Mouse (Mus musculus): ENCODE results near the gene Fam129b. TPM values are rescaled to one million over a fixed set of nuclear protein-coding genes. Genes with fewer than 3 reads are reported as not detected.

The Fam129b gene
- polyA plus RNA-seq, 2 experiments, result 2.7 to 5.9 TPM

DNA sequence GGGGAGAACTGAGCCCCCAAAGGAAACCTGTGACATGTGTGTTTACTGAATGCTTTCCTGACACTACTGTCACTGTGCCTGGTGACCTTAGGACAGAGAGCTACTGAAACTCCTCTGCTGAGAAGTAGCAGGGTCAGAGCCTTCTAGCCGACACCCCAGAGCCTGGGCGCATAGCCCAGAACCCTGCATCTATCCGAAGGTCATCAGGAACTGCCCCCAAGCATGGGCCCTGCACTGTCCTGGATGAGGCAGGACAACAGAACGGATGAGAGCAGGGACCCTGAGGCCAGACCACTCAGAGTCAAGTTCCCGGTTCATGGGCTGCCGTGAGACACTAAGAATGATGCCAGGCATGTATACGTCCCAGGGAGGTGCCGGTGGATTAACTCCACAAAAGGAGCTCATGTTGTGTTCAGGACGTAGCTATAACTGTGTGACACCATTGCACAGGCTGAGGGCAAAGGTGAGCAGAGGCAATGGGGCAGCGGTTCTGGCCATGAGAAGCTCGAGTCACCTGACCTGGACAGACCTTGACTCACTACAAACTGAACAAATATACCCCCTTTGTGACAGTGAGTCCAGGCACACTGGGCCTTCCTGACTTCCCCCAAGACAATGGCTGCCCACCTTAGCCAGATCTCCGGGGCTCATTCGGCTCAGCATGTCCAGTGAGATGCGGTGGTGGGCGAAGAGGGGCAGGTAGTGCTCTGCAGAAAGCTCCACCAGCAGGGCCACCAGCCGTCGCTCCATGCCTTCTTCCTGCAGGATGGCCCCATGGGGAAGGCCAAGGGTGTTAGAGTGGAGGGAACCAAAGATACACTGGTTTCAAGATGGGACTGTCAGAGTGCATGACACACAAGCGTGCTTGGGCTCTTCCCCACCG lies 53.3 kb downstream of the Fam129b start:
- H3K27me3 ChIP-seq (ENCODE audit: control insufficient read depth, insufficient read depth, low read length), result no peaks in the 10 kb centered on the region
- DNase-seq (ENCODE audit: low read depth in 3 of 3, low spot score in 3 of 3) (no peak), ATAC-seq (ENCODE audit: insufficient read depth) (peak; percentile 48; the same call in 1 of the 2 replicates)
- H3K4me1 ChIP-seq (replicated peaks; ENCODE audit: control insufficient read depth in 2 of 2, insufficient read depth in 2 of 2, low read length in 1 of 2), result no peaks in the 10 kb centered on the region
- H3K4me2 ChIP-seq (ENCODE audit: low read depth), result no peak overlapping the region
- no peaks in the 10 kb centered on the region for H3K9me3 ChIP-seq (ENCODE audit: control insufficient read depth, low read length)
- H3K4me3 ChIP-seq (ENCODE audit: insufficient read depth in 1 of 2, low read depth in 2 of 2, low read length in 2 of 2), result no peak overlapping the region
- H3K9ac ChIP-seq (replicated peaks), result no peak overlapping the region
- no peaks in the 10 kb centered on the region for H3K36me3 ChIP-seq (replicated peaks; ENCODE audit: control insufficient read depth, insufficient read depth, low read depth)
- TF ChIP-seq CTCF (IDR thresholded peaks at IDR 0.05; ENCODE audit: low read depth) (no peak), EP300 (IDR thresholded peaks at IDR 0.05; ENCODE audit: low read depth) (no peak)
- H3K27ac ChIP-seq, result no peak overlapping the region
- 74% methylated on average over 19 of the region's 19 CpGs for WGBS (ENCODE audit: insufficient replicate concordance)

DNA sequence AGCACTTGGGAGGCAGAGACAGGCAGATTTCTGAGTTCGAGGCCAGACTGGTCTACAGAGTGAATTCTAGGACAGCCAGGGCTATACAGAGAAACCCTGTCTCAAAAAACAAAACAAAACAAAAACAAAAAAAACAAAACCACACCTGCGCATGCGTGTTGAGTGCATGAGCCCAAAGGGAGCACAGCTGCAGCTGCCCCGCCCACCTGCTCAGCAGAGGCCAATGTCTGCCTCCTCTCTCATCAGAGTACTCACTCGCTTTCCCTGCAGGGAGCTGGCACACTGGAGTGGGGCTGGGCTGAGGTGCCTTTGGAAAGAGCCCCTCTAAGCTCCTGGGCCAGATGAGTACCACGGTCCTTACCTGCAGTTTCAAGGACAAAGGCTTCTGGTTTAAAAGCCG lies 55.8 kb downstream of the Fam129b start:
- DNase-seq (ENCODE audit: low read depth in 3 of 3, low spot score in 3 of 3), result no peak
- Histone ChIP-seq H3K4me3 (ENCODE audit: insufficient read depth in 1 of 2, low read depth in 2 of 2, low read length in 2 of 2) (no peak overlapping the region), H3K27me3 (ENCODE audit: control insufficient read depth, insufficient read depth, low read length) (no peaks in the 10 kb centered on the region), H3K4me2 (ENCODE audit: low read depth) (no peak overlapping the region), H3K27ac (no peak overlapping the region), H3K36me3 (replicated peaks; ENCODE audit: control insufficient read depth, insufficient read depth, low read depth) (no peaks in the 10 kb centered on the region), H3K9ac (replicated peaks) (no peak overlapping the region), H3K9me3 (ENCODE audit: control insufficient read depth, low read length) (no peaks in the 10 kb centered on the region), H3K4me1 (replicated peaks; ENCODE audit: control insufficient read depth in 2 of 2, insufficient read depth in 2 of 2, low read length in 1 of 2) (no peaks in the 10 kb centered on the region)
- TF ChIP-seq CTCF (IDR thresholded peaks at IDR 0.05; ENCODE audit: low read depth) (no peak), EP300 (IDR thresholded peaks at IDR 0.05; ENCODE audit: low read depth) (no peak)
- ATAC-seq (ENCODE audit: insufficient read depth), result no peak
- 68% methylated on average over 7 of the region's 7 CpGs for whole genome bisulfite sequencing (ENCODE audit: insufficient replicate concordance)

DNA sequence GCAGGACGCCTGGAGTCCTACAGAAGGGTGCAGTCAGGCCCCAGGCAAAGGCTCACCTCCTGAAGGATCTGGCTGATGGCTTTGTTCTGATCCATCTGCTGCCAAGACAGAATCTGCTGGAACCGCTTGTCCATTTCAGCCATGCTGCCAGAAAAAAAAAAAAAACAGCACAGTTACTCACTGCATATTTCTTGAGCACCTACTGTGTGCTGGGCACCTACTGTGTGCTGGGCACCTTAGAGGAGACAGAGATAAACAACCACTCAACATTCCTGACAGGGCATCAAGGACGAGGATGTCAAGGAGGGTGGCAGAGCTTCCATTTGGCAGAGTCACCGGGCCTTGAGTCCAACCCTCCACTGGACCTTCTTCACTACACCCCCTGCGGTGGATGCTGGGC lies 62.8 kb downstream of the Fam129b start:
- no peak overlapping the region for H3K4me3 ChIP-seq (ENCODE audit: insufficient read depth in 1 of 2, low read depth in 2 of 2, low read length in 2 of 2)
- no peaks in the 10 kb centered on the region for H3K36me3 ChIP-seq (replicated peaks; ENCODE audit: control insufficient read depth, insufficient read depth, low read depth)
- no peak for DNase-seq (ENCODE audit: low read depth in 3 of 3, low spot score in 3 of 3)
- 67% methylated on average over 5 of the region's 5 CpGs for WGBS (ENCODE audit: insufficient replicate concordance)
- TF ChIP-seq CTCF (IDR thresholded peaks at IDR 0.05; ENCODE audit: low read depth) (no peak), EP300 (IDR thresholded peaks at IDR 0.05; ENCODE audit: low read depth) (no peak)
- no peak overlapping the region for H3K9ac ChIP-seq (replicated peaks)
- no peaks in the 10 kb centered on the region for H3K4me1 ChIP-seq (replicated peaks; ENCODE audit: control insufficient read depth in 2 of 2, insufficient read depth in 2 of 2, low read length in 1 of 2)
- no peak overlapping the region for H3K4me2 ChIP-seq (ENCODE audit: low read depth)
- no peak for ATAC-seq (ENCODE audit: insufficient read depth)
- no peak overlapping the region for H3K27ac ChIP-seq
- H3K27me3 ChIP-seq (ENCODE audit: control insufficient read depth, insufficient read depth, low read length), result no peaks in the 10 kb centered on the region
- no peaks in the 10 kb centered on the region for H3K9me3 ChIP-seq (ENCODE audit: control insufficient read depth, low read length)

DNA sequence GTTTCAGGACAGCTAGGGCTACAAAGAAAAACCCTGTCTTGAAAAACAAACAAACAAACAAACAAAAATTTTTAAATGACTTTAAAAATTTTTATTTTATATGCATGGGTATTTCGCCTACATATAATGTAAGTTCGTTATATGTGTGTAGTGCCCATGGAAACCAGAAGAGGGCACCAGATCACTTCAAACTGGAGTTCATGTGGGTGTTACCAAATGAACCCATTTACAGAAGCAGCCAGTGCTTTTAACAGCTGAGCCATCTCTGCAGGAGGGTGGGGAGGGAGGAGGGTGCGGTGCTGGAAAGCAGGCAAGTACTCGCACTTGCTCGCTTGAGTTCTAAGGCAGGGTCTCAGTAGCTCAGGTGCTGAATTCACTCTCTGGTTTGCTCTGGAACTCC lies 63.5 kb downstream of the Fam129b start:
- no peak for ATAC-seq (ENCODE audit: insufficient read depth)
- H3K27ac ChIP-seq, result no peak overlapping the region
- H3K4me1 ChIP-seq (replicated peaks; ENCODE audit: control insufficient read depth in 2 of 2, insufficient read depth in 2 of 2, low read length in 1 of 2), result no peaks in the 10 kb centered on the region
- H3K9ac ChIP-seq (replicated peaks), result no peak overlapping the region
- DNase-seq (ENCODE audit: low read depth in 3 of 3, low spot score in 3 of 3), result peak; percentile 49 to 59 (median 57)
- H3K36me3 ChIP-seq (replicated peaks; ENCODE audit: control insufficient read depth, insufficient read depth, low read depth), result no peaks in the 10 kb centered on the region
- H3K4me2 ChIP-seq (ENCODE audit: low read depth), result no peak overlapping the region
- H3K9me3 ChIP-seq (ENCODE audit: control insufficient read depth, low read length), result no peaks in the 10 kb centered on the region
- no peak overlapping the region for H3K4me3 ChIP-seq (ENCODE audit: insufficient read depth in 1 of 2, low read depth in 2 of 2, low read length in 2 of 2)
- 31% methylated on average over 5 of the region's 5 CpGs for WGBS (ENCODE audit: insufficient replicate concordance)
- TF ChIP-seq EP300 (IDR thresholded peaks at IDR 0.05; ENCODE audit: low read depth) (no peak), CTCF (IDR thresholded peaks at IDR 0.05; ENCODE audit: low read depth) (peak; percentile 72)
- H3K27me3 ChIP-seq (ENCODE audit: control insufficient read depth, insufficient read depth, low read length), result no peaks in the 10 kb centered on the region

DNA sequence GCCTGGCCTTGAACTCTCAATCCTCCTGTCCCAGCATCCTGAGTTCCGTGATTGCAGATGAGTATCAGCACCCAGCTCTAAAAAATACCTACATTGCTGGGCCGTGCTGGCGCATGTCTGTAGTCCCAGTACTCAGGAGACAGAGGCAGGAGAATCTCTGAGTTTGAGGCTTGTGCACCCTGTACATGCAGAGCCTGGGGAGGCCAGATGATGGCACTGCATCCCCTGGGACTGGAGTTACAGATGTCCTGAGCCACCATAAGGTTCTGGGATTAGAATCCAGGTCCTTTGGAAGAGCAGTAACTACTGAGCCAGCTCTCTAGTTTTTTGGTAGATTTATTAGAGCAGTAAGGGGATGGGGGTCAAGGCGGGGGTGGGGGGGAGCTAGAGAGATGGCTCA lies 64.6 kb downstream of the Fam129b start:
- ATAC-seq (ENCODE audit: insufficient read depth), result no peak
- Histone ChIP-seq H3K9ac (replicated peaks) (no peak overlapping the region), H3K9me3 (ENCODE audit: control insufficient read depth, low read length) (no peaks in the 10 kb centered on the region), H3K4me3 (ENCODE audit: insufficient read depth in 1 of 2, low read depth in 2 of 2, low read length in 2 of 2) (no peak overlapping the region), H3K27ac (no peak overlapping the region), H3K4me2 (ENCODE audit: low read depth) (no peak overlapping the region), H3K36me3 (replicated peaks; ENCODE audit: control insufficient read depth, insufficient read depth, low read depth) (no peaks in the 10 kb centered on the region), H3K27me3 (ENCODE audit: control insufficient read depth, insufficient read depth, low read length) (no peaks in the 10 kb centered on the region), H3K4me1 (replicated peaks; ENCODE audit: control insufficient read depth in 2 of 2, insufficient read depth in 2 of 2, low read length in 1 of 2) (no peaks in the 10 kb centered on the region)
- no peak for DNase-seq (ENCODE audit: low read depth in 3 of 3, low spot score in 3 of 3)
- TF ChIP-seq CTCF (IDR thresholded peaks at IDR 0.05; ENCODE audit: low read depth) (no peak), EP300 (IDR thresholded peaks at IDR 0.05; ENCODE audit: low read depth) (no peak)
- 67% methylated on average over 4 of the region's 4 CpGs for WGBS (ENCODE audit: insufficient replicate concordance)

Measured in liver, embryonic 14.5 days (tissue).